Mouse (Mus musculus) CH12.LX (cell line): ENCODE data around the gene Tmc5.

Source experiments
- CTCF ChIP-seq, 2 experiments: IDR thresholded peaks in 1 of 2; conservative IDR thresholded peaks in 1 of 2; 2 replicates each; pipeline ENCODE4 v1.5.1; 2011 to 2012; ENCODE audit warnings: low read depth in 2 of 2, low read length in 2 of 2, improper control_type of control experiment in 1 of 2, inconsistent platforms in 1 of 2, mild to moderate bottlenecking in 1 of 2, moderate library complexity in 1 of 2
- EP300 ChIP-seq: IDR thresholded peaks from 2 replicates; pipeline ENCODE4 v1.6.1; 2011; ENCODE audit warnings: low read length, improper control_type of control experiment
- HCFC1 ChIP-seq: IDR thresholded peaks from 2 replicates; pipeline ENCODE4 v1.6.1; 2012; ENCODE audit warnings: low read depth, mild to moderate bottlenecking, inconsistent platforms, low read length, improper control_type of control experiment
- KAT2A ChIP-seq: IDR thresholded peaks from 2 replicates; pipeline ENCODE4 v1.6.1; 2012; ENCODE audit warnings: low read length, improper control_type of control experiment, inconsistent platforms; ENCODE audit not compliant: insufficient replicate concordance
- MAX ChIP-seq: IDR thresholded peaks from 2 replicates; pipeline ENCODE4 v1.6.1; 2011; ENCODE audit warnings: low read length, improper control_type of control experiment
- NRF1 ChIP-seq: IDR thresholded peaks from 2 replicates; pipeline ENCODE4 v1.6.1; 2014; ENCODE audit warnings: low read depth, mild to moderate bottlenecking, inconsistent platforms, low read length, improper control_type of control experiment, moderate library complexity
- POLR2A ChIP-seq: IDR thresholded peaks from 2 replicates; pipeline ENCODE4 v1.6.1; 2011; ENCODE audit warnings: low read depth, mild to moderate bottlenecking, improper control_type of control experiment, low read length
- RAD21 ChIP-seq: IDR thresholded peaks from 2 replicates; pipeline ENCODE4 v1.6.1; 2011; ENCODE audit warnings: low read depth, mild to moderate bottlenecking, low read length, improper control_type of control experiment, moderate library complexity
- RCOR1 ChIP-seq: conservative IDR thresholded peaks from 2 replicates; pipeline ENCODE4 v1.6.1; 2012; ENCODE audit warnings: low read depth, mild to moderate bottlenecking, inconsistent platforms, low read length, improper control_type of control experiment
- SIN3A ChIP-seq: IDR thresholded peaks from 2 replicates; pipeline ENCODE4 v1.6.1; 2012; ENCODE audit warnings: low read length, improper control_type of control experiment, inconsistent platforms
- SMC3 ChIP-seq: IDR thresholded peaks from 2 replicates; pipeline ENCODE4 v1.6.1; 2011; ENCODE audit warnings: low read depth, low read length, improper control_type of control experiment
- TCF12 ChIP-seq: IDR thresholded peaks from 2 replicates; pipeline ENCODE4 v1.6.1; 2014; ENCODE audit warnings: low read depth, mild to moderate bottlenecking, inconsistent platforms, low read length, improper control_type of control experiment
- UBTF ChIP-seq: IDR thresholded peaks from 2 replicates; pipeline ENCODE4 v1.6.1; 2012; ENCODE audit warnings: low read depth, mild to moderate bottlenecking, inconsistent platforms, low read length, improper control_type of control experiment, moderate library complexity
- USF1 ChIP-seq: IDR thresholded peaks from 2 replicates; pipeline ENCODE4 v1.6.1; 2014; ENCODE audit warnings: low read depth, mild to moderate bottlenecking, inconsistent platforms, low read length, improper control_type of control experiment

- TF ChIP-seq POLR2A (no peak), CTCF (conservative IDR thresholded peaks at IDR 0.05 in 1 of 2, IDR thresholded peaks at IDR 0.05 in 1 of 2; ENCODE audit: low read depth in 2 of 2, low read length in 2 of 2) (peak in 1 of 2 experiments; percentile 43; a peak in 2 of 4 replicates), USF1 (no peak), HCFC1 (no peak), TCF12 (no peak), UBTF (no peak), MAX (no peak), SMC3 (peak; percentile 18; the same call in 1 of the 2 replicates), SIN3A (no peak), EP300 (no peak), RAD21 (peak; percentile 2), RCOR1 (no peak), KAT2A (no peak), NRF1 (no peak)
Measured at GRCm38 (mm10) chr7:118553881-118554280, 43.2 kb upstream of the Tmc5 start.
